Mouse (Mus musculus) layer of hippocampus, postnatal 14 days (tissue): ENCODE measurements at regions not wholly inside any gene's neighbourhood (a gene's known extent, or its start where the extent isn't known, plus 50 kb on each side); places are given as distances from the start of the nearest gene placed in this dataset.
"Not testable (repeated sequence)": the region's sequence is repeated elsewhere in the genome, so short reads cannot be mapped to it uniquely, and the experiment has no call there.

ENCODE experiments used
- DNase-seq, 2 experiments: peaks; one replicate each; pipeline ENCODE4 v3.0.0; 2021 to 2022; ENCODE audit warnings: low spot score in 2 of 2, mixed read lengths in 1 of 2

DNA sequence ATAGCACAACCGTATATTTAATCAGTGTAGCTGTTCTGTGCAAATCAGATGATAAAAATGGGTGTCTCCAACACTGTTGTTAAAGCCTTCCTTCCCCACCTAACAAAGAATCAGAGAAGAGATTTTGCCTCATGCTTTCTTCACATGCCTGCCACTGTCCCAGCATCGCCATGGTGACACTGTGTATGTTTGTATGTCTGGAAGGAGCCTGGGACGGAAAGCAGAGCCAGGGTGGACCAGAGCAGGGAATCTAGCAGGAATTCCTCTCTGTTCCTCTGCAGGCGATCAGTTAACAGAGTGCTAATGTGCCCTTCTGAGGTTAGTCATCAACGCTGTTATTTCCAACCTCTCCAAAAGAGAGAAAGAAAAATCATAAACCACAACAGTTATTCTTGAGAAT, 222.4 kb downstream of the Adamts15 start:
- no peak for DNase-seq

DNA sequence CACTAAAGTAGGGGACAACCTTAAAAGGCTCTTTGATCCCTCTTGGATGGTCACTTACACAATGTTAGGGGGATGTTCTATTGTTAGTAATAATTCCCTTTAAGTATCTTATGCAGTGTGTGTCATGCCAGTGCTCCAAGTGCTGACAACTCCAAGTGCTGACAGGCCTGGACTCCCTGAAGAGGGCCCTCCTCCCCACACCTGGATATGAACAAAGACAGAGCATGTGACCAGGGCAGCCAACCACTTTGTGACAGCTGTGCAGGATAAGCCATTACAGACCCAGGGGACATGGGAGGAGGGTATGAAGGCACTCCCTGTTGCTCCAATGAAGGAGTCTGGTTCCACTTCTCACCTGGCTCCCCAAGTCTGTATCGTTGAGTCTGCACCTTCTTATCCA, 224.7 kb downstream of the Adamts15 start:
- DNase-seq, result no peak

DNA sequence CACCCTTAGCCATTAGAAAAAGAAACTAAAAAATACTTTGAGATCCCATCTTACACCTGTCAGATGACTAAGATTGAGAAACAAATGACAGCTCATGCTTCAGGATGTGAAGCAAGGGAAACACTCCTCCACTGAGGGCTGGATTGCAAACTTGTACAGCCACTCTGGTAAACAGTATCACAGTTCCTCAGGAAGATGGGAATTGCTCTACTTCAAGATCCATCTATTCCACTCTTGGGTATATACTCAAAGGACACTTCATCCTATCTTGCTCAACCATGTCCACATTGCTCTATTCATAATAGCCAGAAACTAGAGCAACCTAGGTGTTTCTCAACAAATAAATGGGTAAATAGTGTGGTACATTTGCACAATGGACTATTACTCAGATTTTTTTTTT, 241.2 kb downstream of the Snx19 start:
- no peak for DNase-seq

DNA sequence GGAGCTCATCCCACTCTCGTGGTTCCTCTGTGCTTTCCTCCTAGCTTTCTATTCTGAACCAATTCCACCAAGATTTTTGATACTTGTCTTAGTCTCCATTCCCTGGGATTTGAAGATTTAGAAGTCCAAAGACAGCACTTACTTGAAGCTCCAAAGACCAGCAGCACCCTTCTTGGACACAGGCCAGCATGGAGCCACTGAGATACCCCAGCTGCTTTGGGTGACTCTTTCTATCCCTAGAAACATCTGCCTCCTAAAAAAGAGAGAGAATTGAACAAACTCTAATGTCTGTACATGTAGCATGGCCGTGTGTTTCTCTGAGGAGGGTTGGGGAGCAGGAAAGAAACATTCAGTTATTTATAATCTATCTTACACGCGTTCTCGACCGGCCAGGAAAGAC, 235.5 kb downstream of the Snx19 start:
- no peak for DNase-seq

DNA sequence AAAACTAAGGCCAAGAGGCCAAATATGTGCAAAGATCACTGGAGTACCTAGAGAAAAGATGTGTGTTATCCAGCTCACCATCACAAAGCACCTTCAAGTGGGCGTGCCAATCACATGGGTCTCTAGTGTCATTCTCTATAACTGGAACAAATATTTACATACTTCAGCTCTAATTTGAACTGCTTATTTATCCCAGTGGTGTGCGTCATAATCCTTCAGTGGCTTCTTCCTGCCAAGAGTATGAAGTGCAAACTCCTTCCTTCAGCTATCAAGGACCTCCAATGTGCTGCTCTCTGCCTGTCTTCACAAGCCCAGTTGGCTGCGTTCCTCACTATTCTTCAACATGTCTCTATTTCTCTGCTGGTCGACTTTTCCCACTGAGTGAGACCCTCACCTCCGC, 227.1 kb downstream of the Snx19 start:
- no peak for DNase-seq

DNA sequence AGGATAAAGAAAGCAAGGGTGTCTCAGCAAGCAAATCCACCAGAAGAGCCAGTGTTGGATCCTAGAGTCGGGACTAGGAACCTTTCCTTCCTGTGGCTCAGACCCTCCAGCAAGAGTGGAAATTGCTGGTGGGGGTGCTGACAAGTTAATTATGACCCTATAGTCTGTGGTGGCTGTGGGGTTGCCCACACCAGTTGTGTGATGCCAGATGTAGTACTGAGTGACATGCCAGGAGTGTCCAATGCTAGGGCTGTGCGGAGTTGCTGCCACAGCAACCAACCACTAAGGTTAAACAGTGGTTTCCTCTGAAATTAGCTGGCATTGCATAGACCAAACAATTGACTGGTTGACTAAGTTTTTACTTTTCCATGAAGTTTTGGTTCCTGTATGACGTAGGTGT, 226.3 kb downstream of the Snx19 start:
- no peak for DNase-seq

DNA sequence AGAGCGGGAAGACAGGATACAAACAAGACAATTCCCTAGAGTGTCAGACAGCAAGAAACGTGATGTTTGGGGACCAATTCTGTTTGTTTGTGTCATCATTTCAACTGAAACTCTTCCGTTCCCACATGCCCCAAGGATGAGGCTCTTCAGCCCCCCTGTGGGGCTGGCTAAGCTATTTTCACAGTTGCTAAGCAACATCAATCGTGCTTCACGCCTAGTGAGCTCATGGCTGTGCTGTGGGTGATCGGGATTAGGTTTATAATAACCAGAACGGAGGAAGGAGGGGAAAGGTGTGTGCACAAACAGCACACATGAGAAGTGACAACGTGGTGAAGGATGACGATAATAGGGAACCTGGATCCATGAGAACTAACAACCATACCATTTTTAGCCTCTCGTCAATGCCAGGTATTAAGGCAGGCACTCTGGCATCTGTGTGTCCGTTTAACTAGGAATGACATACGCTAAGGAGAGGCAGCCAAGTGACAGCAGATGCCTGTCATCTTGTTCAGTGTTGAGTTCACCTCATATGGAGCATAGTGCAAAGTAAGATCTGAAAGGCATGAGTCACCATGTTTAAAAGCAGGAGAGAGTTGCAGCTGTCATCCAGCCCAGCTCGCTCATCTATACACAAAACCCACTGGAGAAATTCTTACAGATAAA, 222.6 kb downstream of the Snx19 start:
- DNase-seq, result peak; percentile 40 to 63

DNA sequence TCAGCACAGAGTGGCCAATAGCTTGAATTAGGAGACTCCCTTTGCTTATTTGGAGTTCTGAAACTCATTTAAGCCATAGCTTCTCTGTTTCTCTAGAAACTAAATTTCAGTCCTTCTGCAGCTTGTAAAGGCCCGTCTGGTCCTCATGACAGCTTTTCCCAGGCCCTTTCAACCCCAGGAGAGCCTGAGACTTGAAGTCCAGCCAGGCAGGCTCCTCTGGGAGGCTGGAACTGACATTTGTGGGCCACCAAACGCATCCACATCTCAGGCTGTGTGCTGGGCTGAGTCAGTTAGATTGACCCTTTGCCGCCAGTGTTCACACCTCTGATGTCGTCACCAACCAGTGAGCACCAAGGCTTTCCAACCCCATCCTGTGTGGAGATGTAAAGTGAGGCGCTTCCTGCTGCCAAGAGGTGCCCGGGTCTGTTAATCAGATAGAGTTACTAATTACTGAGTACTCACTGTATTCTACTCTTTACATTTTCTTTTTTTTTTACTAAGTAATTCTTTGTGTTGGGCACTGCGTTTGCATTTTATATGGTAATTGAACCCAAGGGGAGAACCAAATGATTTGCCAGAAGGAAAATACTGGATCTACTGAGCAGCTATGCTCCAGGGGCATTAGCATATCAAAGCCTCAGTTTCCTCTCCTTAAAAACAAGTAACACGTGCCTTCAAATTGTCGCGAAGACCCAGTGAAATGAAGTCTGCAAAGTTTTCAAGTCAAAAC, 207.0 kb downstream of the Snx19 start:
- DNase-seq, result no peak

DNA sequence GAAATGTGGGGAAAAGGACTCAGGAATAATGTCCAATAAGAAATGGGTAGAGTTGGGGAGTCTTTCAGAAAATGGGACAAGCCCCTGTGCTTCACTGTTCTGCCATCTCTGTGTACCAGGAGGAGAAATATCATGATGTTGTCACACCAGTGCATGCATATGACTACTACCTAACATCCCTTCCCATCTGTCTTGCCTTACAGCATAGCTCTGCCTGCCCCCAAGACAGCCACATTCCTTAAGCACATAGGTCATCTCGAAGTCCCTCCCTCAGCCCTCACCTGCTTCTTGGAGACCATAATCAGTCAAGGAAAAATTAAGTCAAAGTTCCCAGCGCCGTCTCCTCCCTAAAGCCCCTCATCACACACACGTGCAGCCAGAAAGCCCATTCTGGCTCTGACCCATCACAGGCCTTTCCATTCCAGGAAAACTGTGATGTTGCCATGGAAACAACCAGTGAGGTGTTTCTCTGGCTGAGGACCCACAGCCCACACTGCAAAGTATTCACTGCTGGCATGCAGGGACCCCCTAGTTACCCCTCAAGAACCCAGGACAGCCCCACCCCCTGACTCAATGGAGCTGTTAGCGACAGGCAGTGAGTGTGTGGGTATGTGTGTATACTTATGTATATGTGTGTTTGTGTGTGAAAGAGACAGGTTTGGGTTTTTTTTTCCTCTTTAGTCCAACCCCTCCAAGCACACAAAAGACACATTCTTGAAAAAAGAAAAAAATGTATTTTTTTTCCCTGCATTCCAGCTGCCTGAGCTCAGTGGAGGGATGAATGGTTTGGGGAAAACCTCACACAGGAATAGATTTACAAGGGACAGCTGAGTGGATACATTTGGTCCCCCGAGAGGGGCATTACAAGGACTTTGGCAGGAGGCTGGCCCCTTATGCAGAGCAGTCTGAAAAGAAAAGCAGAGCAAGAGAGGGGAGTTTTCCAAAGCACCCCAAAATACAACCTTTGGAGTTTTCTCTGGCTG, 205.5 kb downstream of the Snx19 start:
- no peak for DNase-seq

DNA sequence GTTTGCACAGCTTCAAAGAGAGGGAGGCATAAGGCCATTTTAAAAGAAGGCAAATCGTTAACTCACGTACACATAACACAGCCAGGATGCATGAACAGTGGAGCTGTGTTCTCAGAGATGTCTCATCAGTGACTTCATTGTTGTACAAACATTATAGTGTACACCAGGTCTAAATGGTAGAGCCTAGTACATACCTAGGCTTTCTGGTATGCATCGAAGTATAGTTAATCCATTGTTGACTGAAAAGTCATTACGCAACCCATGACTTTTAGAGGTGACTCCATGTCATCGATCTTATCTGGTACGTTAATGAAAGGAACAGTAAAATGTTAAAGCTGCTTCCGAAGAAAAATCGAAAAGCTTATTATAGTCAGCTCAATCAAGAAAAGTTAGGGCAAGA, 198.7 kb downstream of the Snx19 start:
- no peak for DNase-seq

DNA sequence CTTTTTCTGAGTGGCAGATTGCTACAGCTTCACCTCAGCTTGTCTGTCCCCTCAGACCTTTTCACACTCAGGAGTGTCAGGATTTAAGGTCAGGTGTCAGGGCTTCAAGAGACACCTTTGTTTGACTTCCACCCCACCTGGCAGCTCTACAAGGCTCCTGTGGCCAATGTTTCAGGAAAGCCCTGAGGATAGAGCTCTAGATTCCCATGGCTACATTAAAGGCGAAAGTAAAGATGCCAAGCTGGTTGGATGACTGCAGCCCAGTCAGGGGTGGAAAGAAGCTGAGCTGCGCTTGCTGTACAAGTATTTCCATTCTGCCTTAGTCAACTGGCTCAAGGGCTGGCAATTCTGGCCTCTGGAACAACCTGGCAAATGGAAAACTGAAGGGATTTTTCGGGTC, 198.2 kb downstream of the Snx19 start:
- DNase-seq, result no peak

DNA sequence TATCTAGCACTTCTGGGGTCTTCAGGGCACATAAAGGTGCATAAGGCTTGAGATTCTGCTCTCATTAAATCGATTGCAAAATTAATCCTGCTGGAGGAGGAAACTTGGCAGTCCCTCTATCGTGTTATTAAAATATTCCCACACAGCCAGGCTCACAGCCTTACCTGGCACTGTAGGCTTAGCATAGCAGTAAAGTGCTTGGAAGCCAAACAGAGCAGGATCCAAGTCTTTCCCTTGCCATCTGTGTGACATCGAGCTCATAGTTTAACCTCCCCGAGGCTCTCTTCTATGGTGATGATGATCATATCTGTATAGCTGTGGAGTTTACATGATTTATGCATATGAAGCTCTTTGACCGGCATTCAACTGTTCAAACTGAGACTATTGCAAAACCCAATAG, 197.6 kb downstream of the Snx19 start:
- peak in 1 of 2 experiments; percentile 67 for DNase-seq

DNA sequence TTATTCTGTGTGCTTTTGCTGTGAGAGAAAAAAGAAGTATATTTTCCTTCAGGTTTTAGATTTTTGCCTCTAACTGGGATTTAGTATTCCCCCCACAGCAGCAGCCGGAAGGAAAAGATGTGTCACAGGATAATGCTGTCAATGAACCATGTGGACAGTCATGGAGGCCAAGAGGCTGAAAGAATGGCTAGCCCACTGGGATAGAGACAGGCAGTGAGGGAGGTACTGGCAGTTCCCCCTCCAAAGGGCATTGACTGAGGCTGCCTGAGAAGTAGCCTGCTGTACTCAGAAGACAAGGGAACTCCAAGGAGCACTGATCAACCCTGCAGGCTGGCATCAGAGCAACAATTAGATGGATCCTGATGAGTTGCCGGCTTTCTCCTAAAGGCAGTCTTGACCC, 192.4 kb downstream of the Snx19 start:
- DNase-seq, result no peak

DNA sequence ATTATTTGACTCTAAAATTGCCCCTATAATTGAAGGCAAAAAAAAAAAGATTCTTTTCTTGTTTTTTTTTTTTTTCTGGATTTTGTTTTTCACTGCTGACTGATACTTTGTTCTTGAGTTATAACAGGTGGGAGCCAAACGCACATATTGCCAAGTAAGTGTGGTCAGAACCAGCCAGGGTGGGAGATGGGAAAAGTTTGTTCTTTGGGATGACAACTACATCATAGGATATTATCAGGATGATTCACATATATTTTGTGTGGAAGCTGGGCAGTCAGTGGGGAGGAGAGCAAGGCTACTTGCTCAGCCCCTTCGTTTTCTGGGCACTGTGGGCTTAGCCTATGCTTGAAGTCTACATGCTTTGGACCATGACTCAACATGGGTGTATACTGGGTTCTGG, 191.3 kb downstream of the Snx19 start:
- DNase-seq, result no peak

DNA sequence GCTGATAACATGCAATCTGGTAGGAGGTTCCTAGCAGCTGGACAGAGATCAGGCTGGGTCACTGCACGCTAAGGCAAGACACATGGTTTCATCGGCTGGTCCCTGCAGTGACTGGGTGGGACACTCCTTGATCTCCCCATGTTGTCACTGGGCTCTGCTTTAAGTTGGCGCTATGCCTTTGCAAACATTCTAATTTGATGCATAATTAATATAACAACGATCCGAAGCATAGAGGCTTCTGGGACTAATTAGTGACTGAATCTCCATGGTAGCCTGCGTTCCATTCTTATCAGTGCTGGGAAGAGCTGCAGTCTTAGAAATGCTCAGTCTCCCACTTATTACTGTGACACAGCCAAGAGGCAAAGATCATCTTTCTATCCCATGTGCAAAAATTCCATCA, 186.8 kb downstream of the Snx19 start:
- DNase-seq, result peak in 1 of 2 experiments; percentile 33

DNA sequence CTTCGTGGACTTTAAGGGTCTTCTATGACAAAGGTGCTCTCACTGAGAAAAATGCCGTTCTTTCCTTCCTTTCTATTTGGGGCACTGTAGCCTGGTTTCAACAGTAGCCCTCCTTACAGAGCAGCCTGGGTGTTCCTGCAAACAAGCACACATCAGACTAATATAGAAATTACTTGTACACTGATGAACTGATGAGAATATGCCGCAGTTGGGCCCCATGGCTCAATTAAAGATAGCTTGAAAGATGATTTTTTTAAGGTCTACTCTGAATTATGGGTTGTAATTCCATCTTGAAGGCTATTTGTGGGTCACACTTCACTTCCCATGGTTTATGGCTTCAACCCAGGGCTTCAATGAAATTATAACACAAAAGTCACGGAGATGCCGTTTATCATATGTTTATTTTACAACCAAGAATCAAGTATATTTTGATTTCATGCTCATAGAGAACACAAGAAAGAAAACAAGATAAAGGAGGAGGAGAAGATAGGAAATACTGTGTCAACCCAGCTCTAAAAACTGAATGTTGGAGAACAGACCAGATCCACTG, 186.2 kb downstream of the Snx19 start:
- no peak for DNase-seq

DNA sequence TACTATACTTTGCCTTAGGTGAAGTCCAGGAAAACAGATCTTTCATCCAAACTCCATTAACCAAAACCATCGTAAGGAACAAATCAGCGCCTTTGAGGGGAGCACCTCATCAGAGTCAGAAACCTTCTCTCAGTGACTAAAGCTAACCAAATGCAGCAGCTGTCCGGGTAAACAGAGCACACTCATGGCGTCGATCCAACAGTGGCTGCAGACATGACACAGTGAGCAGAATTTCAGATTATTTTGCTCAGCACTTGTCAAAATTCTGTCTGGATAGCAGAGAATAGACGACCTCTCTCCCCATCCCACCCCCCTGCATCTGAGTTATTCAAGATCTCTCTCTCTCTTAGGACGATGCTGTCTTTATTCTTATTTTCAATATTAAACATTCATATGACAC, 183.4 kb downstream of the Snx19 start:
- no peak for DNase-seq

DNA sequence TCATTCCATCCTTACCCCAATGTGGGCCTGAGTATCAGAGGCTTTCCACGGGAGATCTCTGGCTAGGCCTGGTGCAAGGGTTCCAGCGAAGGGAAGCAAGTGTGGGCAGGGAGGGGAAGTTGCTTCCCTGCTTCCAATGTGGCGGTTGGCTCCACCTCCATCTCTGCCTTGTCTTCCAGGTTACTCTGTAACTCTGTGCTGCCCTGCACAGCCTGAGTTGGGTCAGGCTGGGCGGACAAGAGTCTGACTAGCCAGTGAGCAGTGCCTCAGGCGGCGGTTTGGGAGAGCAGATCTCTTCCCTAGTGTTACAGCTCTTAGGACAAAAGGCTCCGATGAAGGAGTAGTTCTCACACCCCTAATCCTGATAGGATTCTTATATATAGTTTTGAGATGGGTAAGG, 172.8 kb downstream of the Snx19 start:
- no peak for DNase-seq

DNA sequence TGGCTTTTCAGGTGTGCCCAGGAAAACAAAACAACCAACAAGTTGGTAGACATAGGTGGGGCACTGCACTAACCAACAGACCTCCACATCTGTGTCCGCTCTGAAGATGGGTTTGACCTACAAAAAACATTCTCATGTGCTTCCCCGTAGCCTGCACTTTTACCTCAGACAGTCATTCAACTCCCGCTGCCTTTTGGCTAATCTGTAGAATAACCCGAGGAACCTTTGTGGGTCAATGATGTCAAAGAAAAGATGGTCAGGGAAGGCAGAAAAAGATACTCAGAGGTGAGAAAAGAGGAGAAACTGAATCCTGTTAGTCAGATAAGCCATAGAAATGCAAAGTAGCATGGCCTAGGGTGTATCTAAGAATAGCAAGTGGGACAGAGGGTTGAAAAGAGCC, 170.8 kb downstream of the Snx19 start:
- no peak for DNase-seq

DNA sequence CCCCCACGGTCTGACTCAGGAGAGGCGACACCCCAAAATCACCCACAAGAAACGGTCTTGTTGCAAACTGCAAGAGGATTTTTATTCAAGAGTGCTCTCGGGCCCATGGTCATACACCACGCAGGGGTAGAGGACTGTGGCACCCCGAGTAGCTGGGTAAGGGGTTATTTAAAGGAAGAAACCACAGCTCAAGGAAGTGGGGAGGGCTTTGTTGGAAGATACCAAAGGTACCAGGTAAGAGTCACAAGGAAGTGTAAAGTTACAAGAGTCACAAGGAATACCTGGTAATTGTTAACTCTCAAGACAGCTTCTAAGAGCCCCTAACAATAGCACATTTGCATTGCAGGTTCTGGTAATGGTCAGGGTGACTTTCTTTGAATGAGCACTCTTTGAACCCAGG, 170.2 kb downstream of the Snx19 start:
- DNase-seq, result not testable (repeated sequence)

DNA sequence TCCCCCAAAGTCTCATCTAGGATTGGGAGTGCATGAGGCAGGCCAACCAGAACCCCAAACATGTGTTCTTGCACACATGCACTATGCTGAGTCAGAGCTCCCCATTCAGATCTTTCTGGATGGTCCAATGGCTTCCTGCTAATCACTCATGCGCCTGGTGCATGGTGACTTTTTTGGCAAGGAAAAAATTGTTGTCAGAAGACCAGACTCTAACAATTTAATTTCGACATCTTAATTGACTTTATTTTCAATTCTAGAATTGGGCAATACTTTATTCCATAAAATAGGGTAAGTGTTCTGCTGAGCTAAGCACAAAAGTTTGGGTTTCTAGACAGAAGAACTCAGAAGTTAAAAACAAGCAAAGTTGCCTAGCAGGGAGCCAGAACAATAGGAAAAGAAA, 165.7 kb downstream of the Snx19 start:
- DNase-seq, result no peak

DNA sequence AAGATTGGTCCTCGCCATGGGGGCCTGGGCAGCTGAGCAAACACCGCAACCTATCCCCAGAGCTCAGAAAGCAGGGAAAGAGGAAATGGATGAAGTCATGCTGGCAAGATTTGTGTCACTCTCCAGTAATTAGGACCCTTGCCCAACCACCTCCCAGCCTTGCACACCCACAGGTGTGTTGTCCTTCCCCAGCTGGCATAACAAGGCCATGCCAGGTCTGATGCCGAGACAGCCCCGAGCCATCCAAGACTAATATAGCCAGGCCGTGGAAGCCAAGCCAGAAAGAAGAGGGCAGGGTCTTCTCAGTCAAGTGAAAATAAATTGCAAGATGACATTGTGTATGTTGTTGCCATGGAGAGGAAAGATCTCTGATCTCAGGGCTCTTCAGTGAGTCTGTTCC, 164.3 kb downstream of the Snx19 start:
- no peak for DNase-seq
